Mouse (Mus musculus) forebrain, postnatal 0 days (tissue): ENCODE data around the gene Srm. TPM values are rescaled to one million over a fixed set of nuclear protein-coding genes. Genes with fewer than 3 reads are reported as not detected.

Source experiments
- ATAC-seq: fragments of 200-750 bp; cut with Nextera tagmentation; 2 replicates; pipeline ENCODE4 v1.8.0; 2017; ENCODE audit warnings: mild to moderate bottlenecking, moderate library complexity
- DNase-seq: peaks from one replicate; pipeline ENCODE4 v3.0.0-alpha.2; 2015
- H3K27ac ChIP-seq: fragments of 300-500 bp; sonication (generic); 2 replicates; pipeline ENCODE4 v1.5.1; 2014; ENCODE audit warnings: low read depth, mild to moderate bottlenecking, antibody characterized with exemption, low read length, moderate library complexity, mixed read lengths
- H3K27me3 ChIP-seq: fragments of 300-500 bp; sonication (generic); 2 replicates; pipeline ENCODE4 v1.6.1; 2014; ENCODE audit warnings: mild to moderate bottlenecking, low read length, mixed read lengths; ENCODE audit not compliant: insufficient read depth
- H3K36me3 ChIP-seq: fragments of 300-500 bp; sonication (generic); 2 replicates; pipeline ENCODE4 v1.6.1; 2014; ENCODE audit warnings: mild to moderate bottlenecking, moderate library complexity; ENCODE audit not compliant: insufficient read depth
- H3K4me1 ChIP-seq: fragments of 300-500 bp; sonication (generic); 2 replicates; pipeline ENCODE4 v1.6.1; 2014; ENCODE audit warnings: antibody characterized with exemption; ENCODE audit not compliant: insufficient read depth
- H3K4me2 ChIP-seq: fragments of 300-500 bp; sonication (generic); 2 replicates; pipeline ENCODE4 v1.6.1; 2014; ENCODE audit warnings: low read depth, mild to moderate bottlenecking, moderate library complexity
- H3K4me3 ChIP-seq: fragments of 300-500 bp; sonication (generic); 2 replicates; pipeline ENCODE4 v1.5.1; 2014; ENCODE audit warnings: low read depth, low read length, mixed read lengths
- H3K9ac ChIP-seq: fragments of 300-500 bp; sonication (generic); 2 replicates; pipeline ENCODE4 v1.6.1; 2014; ENCODE audit warnings: mild to moderate bottlenecking
- H3K9me3 ChIP-seq: fragments of 300-500 bp; sonication (generic); 2 replicates; pipeline ENCODE4 v1.6.1; 2016; ENCODE audit warnings: low read length
- CTCF ChIP-seq: sonication (generic); IDR thresholded peaks from 2 replicates; pipeline ENCODE4 v1.5.1; 2016; ENCODE audit warnings: antibody characterized with exemption, control low read depth, low read depth
- WGBS: fragments of 180-500 bp; shearing (Covaris S2); extraction: QIAGEN DNeasy Blood & Tissue Kit; methylation state at CpG from one replicate; pipeline ENCODE4 v1.1.7; 2014; 5-methylcytosine and 5-hydroxymethylcytosine counted together
- polyA plus RNA-seq: library from polyadenylated mRNA; unstranded; fragments of >200 nt; fragmentation: Nextera tagmentation; extraction: Ambion mirVana; gene quantifications from 2 replicates; pipeline ENCODE4 v1.2.1, GENCODE M21; 2015
- total RNA-seq: library from RNA; depleted of rRNA; stranded (reverse); fragments of >200 nt; gene quantifications from 2 replicates; pipeline ENCODE4 v1.2.3, GENCODE M21; 2014

Srm gene
- total and polyA plus RNA-seq, 2 experiments from 2014 or later, result 59.9 to 199 TPM

GRCm38 (mm10) chr4:148570693-148571295, 20.5 kb upstream of the Srm start:
- 95% methylated on average over 9 of the region's 9 CpGs for WGBS
- Histone ChIP-seq H3K36me3 (peaks cover 96% of the 10 kb centered on the region), H3K4me3 (no peak overlapping the region), H3K27me3 (no peaks in the 10 kb centered on the region), H3K9me3 (no peaks in the 10 kb centered on the region), H3K4me2 (no peak overlapping the region), H3K9ac (no peak overlapping the region), H3K4me1 (no peaks in the 10 kb centered on the region), H3K27ac (no peak overlapping the region)
- ATAC-seq (no peak), DNase-seq (no peak)
- no peak for TF ChIP-seq CTCF

- Histone ChIP-seq H3K4me2 (no peak overlapping the region), H3K27ac (no peak overlapping the region), H3K9me3 (no peaks in the 10 kb centered on the region), H3K9ac (no peak overlapping the region), H3K27me3 (no peaks in the 10 kb centered on the region), H3K4me3 (no peak overlapping the region), H3K4me1 (no peaks in the 10 kb centered on the region), H3K36me3 (peaks cover 97% of the 10 kb centered on the region)
- 94% methylated on average over 7 of the region's 7 CpGs for WGBS
- TF ChIP-seq CTCF, result no peak
- DNase-seq (no peak), ATAC-seq (no peak)
Observed at GRCm38 (mm10) chr4:148573222-148573621, 18.1 kb upstream of the Srm start.

GRCm38 (mm10) chr4:148580765-148581164, 10.5 kb upstream of the Srm start:
- Histone ChIP-seq H3K9ac (no peak overlapping the region), H3K27me3 (no peaks in the 10 kb centered on the region), H3K36me3 (peaks cover 67% of the 10 kb centered on the region), H3K4me1 (no peaks in the 10 kb centered on the region), H3K4me2 (no peak overlapping the region), H3K27ac (no peak overlapping the region), H3K4me3 (no peak overlapping the region), H3K9me3 (no peaks in the 10 kb centered on the region)
- ATAC-seq (no peak), DNase-seq (no peak)
- no peak for TF ChIP-seq CTCF
- 87% methylated on average over 9 of the region's 9 CpGs for WGBS

GRCm38 (mm10) chr4:148581422-148581821, 9.9 kb upstream of the Srm start:
- Histone ChIP-seq H3K9me3 (no peaks in the 10 kb centered on the region), H3K4me2 (no peak overlapping the region), H3K9ac (no peak overlapping the region), H3K27ac (no peak overlapping the region), H3K4me1 (no peaks in the 10 kb centered on the region), H3K4me3 (no peak overlapping the region), H3K27me3 (no peaks in the 10 kb centered on the region), H3K36me3 (peaks cover 60% of the 10 kb centered on the region)
- no peak for DNase-seq
- no peak for ATAC-seq
- TF ChIP-seq CTCF, result no peak
- WGBS, result 84% methylated on average over 5 of the region's 5 CpGs

GRCm38 (mm10) chr4:148583257-148583656, 8.0 kb upstream of the Srm start:
- no peak for DNase-seq
- no peak overlapping the region for H3K27ac ChIP-seq
- no peak overlapping the region for H3K4me2 ChIP-seq
- no peak overlapping the region for H3K4me3 ChIP-seq
- 89% methylated on average over 4 of the region's 4 CpGs for WGBS
- H3K36me3 ChIP-seq, result peaks cover 42% of the 10 kb centered on the region
- TF ChIP-seq CTCF, result no peak
- no peaks in the 10 kb centered on the region for H3K4me1 ChIP-seq
- H3K9ac ChIP-seq, result no peak overlapping the region
- H3K9me3 ChIP-seq, result no peaks in the 10 kb centered on the region
- ATAC-seq, result no peak
- H3K27me3 ChIP-seq, result no peaks in the 10 kb centered on the region

DNA sequence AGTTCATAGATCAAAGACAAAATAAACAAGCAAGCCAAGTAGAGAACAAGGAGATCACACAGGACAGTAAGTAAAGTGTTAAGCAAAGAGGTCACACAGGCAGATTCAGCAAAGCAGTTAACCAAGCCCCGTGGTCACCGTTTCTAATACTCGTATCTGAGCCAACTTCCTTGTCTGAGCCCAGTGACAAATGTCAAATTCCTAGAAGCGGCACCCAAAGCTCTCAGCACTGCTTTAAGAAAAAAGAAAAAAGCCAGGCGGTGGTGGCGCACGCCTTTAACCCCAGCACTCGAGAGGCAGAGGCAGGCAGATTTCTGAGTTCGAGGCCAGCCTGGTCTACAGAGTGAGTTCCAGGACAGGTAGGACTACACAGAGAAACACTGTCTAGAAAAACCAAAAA, 4.7 kb upstream of the Srm start:
- Histone ChIP-seq H3K9ac (no peak overlapping the region), H3K36me3 (peaks cover 10% of the 10 kb centered on the region; the same call in 1 of the 2 replicates), H3K9me3 (no peaks in the 10 kb centered on the region), H3K4me2 (no peak overlapping the region), H3K27me3 (no peaks in the 10 kb centered on the region), H3K4me3 (no peak overlapping the region), H3K27ac (no peak overlapping the region), H3K4me1 (no peaks in the 10 kb centered on the region)
- no peak for TF ChIP-seq CTCF
- no peak for DNase-seq
- 82% methylated on average over 9 of the region's 9 CpGs for WGBS
- ATAC-seq, result no peak

DNA sequence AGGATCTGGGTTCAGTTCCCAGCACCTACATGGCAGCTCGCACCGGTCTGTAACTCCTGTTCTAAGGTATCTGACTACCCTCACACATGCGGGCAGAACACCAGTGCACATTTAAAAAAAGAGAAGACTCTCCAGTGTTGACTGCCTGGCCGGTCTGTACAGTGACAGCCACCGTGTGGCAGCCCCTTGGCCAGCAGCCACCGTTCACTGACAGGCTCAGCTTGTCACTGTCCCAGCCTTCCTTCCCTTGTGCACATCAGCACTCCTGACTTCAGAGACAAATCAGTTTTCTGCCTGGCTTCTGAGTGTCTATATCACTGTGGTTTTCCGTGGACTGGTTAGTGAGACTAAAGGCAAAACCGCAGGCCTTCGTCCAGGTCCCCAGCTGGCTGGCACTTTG, 2.5 kb upstream of the Srm start:
- H3K27ac ChIP-seq, result no peak overlapping the region
- 63% methylated on average over 9 of the region's 9 CpGs for WGBS
- peaks cover 7% of the 10 kb centered on the region for H3K36me3 ChIP-seq
- no peak overlapping the region for H3K4me3 ChIP-seq
- H3K4me1 ChIP-seq, result peaks cover 6% of the 10 kb centered on the region; the same call in 1 of the 2 replicates
- no peak for TF ChIP-seq CTCF
- no peak overlapping the region for H3K4me2 ChIP-seq
- ATAC-seq, result no peak
- H3K27me3 ChIP-seq, result no peaks in the 10 kb centered on the region
- H3K9me3 ChIP-seq, result no peaks in the 10 kb centered on the region
- peak; percentile 18 for DNase-seq
- H3K9ac ChIP-seq, result no peak overlapping the region

- Histone ChIP-seq H3K4me2 (no peak overlapping the region), H3K9me3 (no peaks in the 10 kb centered on the region), H3K9ac (no peak overlapping the region), H3K36me3 (peaks cover 15% of the 10 kb centered on the region), H3K4me3 (no peak overlapping the region), H3K4me1 (peaks cover 6% of the 10 kb centered on the region; the same call in 1 of the 2 replicates), H3K27ac (no peak overlapping the region), H3K27me3 (no peaks in the 10 kb centered on the region)
- peak; percentile 60 for DNase-seq
- no peak for ATAC-seq
- TF ChIP-seq CTCF, result no peak
- 53% methylated on average over 6 of the region's 8 CpGs for WGBS
Observed at GRCm38 (mm10) chr4:148589565-148589964, 1.7 kb upstream of the Srm start.
